Mouse (Mus musculus) layer of hippocampus, adult 9-10 months (tissue): ENCODE measurements around the gene Nlrp2.

Experiments used
- DNase-seq: peaks from one replicate; pipeline ENCODE4 v3.0.0; 2022; ENCODE audit warnings: low spot score

Nlrp2 gene

GRCm38 (mm10) chr7:5350935-5351334 lies at the start of gene Nlrp2:
Gene Nlrp2 (minus strand): TSS chr7:5351035.
- DNase-seq: no peak

DNA sequence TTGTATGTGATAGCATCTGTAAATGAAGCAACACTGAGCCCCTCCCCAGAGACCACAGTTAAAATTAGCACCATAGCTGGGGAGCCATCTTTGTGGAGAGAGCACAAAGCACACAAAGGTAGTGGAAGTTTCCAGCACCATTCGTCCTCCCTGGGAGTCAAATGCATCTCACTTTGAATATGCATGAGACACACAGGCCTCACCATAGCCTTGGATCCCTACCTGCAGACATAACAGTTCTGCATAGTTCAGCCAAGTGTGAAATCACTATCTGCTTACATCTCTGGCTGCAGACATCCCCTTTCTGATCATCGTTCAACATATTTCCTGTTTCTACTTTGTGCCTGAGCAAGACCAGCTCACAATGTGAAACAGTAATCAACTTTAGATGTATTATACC lies 15.9 kb upstream of the Nlrp2 start:
- DNase-seq: no peak

DNA sequence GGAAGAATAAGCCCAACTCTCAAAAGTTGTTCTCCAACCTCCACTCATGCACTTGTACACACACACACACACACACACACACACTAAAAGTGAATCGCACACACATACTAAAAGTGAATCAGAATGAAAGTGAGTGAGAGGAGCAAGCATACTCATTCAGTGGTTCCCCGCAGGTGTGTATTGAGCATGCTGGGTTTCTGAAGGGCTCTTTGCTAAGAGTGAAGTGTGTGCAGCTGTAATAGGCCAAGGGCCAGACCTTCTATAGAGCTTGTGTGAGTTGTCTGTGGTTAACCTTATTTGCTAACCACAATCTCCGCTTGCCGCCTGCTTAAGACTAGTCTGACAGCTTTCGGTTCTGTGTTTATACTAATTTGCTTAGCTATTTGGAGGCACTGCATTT lies 12.8 kb upstream of the Nlrp2 start:
- DNase-seq: no peak

- DNase-seq: no peak
These were observed 598 bp downstream of the Nlrp2 start, which contains the start of gene Gm5065 for GRCm38 (mm10) chr7:5350237-5350636. Gene Gm5065 (plus strand): TSS chr7:5350537.

GRCm38 (mm10) chr7:5327511-5327910 lies 23.3 kb downstream of the Nlrp2 start:
- DNase-seq: no peak

GRCm38 (mm10) chr7:5288281-5288680 lies 62.6 kb downstream of the Nlrp2 start:
- no peak for DNase-seq

GRCm38 (mm10) chr7:5263051-5263450 lies 87.8 kb downstream of the Nlrp2 start:
- no peak for DNase-seq
